Mouse (Mus musculus): Measurements from ENCODE around the gene Rbm5.

Gene Rbm5

DNA sequence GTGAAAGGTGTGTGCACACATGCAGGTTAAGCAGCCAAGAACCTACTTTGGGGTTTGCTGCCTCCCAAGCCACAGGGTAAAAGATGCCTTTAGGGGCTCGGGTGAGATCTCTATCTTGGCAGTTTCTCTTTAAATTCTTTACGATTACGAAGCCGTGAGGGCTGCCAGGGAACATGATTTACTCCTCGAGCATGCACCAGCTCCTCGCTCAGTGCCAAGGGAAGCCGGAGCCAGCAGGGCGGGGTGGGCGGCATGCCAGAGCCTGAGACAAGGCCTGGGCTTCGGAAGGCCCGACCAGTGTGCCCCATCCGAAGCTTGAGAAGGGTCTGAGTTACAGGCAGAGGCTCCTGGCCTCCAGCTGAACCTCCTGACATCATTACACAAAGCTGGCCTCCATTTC lies 69.2 kb downstream of the Rbm5 start:
- DNase-seq (ENCODE audit: low read depth, low spot score): peak; percentile 96

DNA sequence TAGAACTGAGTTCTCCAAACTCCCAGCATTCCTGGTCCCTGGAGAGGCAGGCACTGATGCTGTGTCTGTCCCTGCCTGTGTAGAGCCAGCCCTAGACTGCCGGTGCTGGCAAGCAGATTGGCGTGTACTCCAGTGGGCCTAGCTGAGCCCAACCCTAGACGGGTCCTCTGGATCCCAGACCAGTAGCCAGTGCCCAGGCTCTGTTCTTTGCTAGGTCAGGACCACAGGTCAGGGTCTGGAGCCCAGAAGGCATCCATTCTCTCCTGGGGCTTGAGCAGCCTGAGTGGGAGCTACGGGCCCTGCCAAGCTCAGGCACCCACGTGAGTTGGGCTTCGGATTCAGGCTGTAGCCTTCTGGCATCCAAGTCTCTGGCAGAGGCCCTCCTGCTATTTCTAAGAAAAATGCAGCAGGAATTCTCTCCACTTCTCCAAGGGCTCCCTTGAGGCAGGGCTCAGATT lies 70.7 kb downstream of the Rbm5 start:
- DNase-seq (ENCODE audit: low read depth, low spot score): peak; percentile 78

DNA sequence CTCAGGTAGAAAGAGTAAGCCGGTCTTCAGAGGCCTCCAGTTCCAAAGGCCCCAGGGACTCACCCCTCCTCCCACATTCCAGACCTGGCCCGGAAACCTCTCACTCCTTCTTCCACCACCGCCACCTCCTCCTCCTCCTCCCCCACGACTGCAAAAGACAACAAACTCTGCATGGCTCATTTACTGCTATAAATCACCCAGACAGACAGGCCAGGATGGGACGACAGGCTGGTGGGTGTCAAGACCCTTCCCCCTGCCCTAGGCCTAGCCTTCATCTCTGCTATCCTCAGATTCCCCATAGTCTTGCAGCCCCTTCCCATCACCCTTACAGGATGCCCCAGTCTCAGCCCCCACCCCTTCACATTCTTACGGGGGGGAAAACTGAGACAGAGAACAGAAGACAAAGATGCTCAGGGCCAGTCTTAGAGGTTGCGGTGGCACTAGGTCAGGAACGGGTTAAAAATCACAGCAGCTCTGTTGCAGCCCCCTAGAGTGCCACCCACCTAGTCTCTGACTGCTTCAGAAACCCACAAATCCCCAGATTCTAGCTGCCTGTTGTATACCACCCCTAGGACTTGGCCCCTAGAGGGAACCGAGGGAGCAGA lies 71.3 kb downstream of the Rbm5 start:
- DNase-seq (ENCODE audit: low read depth, low spot score): peak; percentile 36

DNA sequence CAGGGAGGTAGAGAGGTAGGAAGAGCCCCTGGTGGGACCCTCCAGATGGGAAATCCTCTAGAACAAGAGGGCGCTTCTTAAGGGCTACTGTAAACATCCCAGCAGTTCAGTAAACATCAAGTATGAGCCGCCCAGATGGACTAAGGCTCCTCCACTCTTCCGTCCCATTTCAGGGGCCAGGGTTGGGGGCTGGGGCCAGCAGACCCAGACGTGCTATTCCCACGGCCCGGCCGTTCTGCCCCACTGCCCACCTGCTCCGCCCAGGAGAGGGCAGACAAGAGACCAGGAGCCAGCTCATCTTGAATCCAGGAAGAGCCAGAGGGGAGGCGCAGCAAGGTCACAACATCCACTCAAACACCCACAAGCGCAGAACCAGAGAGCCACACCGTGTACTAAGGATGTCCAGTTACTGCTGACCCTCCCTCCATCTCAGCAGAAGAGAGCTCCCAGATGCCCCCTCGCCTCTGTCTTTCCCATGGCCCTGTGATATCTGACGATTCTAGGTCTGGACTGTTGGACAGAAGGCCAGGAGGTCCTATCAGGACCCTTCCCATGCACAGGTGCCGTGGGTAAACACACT lies 72.1 kb downstream of the Rbm5 start:
- no peak for DNase-seq (ENCODE audit: low read depth, low spot score)

DNA sequence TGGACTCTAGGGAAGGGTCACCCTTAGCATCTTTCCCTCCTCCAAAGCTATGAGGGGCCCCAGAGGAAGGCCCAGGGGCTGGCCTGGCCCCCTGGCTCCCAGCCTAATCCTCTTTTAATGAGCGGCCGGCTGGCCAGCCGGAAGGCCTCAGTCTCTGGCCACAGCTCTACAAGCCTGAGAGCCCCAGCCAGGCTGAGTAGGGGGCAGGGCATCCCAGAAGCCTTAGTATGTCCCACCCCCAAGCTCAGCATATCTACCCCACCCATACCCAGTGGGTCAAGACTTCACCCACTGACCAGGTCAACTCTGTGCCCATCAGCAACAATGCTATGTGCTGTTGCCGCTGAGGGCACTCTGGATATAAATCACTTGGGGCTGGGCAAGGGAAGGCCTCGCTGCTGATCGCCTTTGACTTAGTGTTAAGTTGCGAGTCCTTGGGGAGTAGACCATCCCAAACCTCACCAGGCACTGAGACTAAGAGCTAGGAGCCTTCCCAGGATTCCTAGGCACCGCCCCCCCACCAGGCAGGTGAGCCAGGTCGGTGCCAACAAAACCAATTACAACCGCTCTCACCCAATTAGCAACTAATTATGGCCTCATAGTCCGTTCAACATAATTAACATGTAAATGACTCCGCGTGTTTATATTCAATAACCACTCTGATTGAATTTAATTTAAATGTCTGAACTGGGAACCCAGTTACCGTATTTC lies 72.8 kb downstream of the Rbm5 start:
- no peak for DNase-seq (ENCODE audit: low read depth, low spot score)

DNA sequence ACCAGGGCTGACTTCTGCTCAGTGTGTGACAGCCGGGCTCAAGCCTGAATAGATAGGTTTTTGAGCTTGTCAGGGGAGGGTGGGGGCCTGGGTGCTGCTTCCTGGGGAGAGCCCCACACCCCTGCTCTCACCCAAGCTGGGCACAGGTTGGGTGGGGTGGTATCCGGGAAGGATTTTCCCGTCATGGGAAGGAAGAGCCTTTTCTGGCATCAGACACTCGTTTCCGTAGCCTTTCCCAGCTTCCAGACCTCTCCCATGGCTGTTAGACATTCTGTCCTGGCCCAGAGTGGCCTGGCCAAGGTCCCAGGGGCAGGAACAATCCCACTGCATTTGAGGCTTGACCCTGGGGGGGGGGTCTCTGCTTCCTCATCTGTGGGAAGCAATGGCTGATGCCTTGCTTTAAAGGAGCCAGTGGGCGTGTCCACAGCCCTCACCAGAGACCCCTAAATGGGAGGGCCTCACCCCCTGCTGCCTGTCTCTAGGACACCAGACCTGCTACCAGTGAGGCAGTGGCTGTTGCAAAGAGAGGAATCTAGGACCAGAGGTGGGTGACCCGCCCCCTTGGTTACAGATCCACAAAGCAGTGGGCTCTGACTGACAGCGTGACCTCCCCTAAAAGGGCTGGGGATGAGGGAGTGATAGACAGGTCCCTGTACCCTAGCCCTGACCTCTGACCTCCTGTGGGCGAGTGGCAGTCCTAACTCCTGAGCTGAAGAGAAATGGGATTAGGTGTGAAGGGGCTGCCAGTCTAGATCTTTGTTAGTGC lies 73.8 kb downstream of the Rbm5 start:
- DNase-seq (ENCODE audit: low read depth, low spot score): no peak

DNA sequence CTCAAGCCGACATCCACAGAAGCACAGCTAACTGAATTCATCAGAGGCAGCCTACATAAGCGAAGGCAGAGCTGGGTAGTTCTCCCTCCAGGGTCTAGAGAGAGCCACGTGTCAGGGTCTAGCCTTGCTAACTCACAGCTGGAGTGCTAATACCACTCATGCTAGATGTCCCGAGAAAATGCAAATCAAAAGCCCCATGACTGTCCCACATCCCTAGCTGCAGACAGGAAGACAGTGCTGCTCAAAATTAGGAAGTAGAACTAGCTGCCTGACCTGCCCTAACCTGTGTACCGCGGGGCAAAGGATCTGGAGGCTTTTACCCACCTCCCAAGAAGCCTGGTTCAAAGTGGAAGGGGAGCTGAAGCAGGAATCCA lies 74.7 kb downstream of the Rbm5 start:
- DNase-seq (ENCODE audit: low read depth, low spot score): no peak

DNA sequence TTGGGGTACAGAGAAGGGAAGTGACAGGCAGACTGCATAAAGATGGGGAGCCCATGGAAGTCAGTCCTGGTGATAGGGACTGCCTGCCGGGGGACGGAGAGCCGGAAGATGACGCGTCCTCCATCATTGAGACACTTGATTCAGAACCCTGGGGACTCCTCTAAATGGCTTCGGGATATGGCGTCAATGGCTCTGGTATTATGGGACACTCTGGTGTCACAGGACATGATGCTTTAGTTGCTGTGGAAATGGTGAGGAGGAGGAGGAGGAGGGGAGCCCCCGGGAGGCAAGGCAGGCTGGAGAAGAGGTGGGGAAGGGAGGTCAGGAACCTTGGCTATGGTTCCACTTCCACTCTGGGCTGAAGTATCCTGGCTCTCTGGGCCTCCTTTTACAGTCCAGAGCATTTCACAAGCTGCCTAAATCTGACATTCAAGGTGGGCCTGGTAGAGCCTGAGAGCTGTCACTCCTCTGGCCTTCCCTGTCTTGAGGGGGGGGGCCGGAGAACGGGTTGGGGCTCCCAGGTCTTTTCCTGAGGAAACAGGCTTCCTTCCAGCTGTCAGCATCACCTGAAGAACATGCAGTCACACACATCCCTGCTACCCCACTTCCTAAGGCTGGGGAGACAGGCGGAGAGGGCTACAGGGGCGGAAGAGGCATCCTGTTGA lies 75.2 kb downstream of the Rbm5 start:
- no peak for DNase-seq (ENCODE audit: low read depth, low spot score)

DNA sequence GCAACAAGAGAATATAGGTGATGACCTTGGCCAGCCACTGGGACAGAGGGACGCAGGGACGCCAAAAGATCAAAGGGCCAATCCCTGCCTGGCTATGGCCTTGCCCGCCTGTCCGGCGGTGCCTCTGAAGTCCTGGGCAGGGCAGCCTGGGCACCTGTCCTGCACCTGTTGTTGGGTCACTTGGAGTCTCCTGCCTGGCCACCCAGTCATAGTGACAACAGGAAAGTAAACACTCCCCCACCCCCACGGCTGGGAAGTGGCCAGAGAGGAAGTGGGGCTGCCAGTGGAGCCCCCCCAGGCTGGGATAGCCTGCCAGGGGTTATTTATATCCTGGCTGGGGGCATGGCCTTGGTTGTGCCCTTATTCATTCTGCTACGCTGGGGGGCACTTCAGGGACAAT lies 76.2 kb downstream of the Rbm5 start:
- no peak for DNase-seq (ENCODE audit: low read depth, low spot score)

DNA sequence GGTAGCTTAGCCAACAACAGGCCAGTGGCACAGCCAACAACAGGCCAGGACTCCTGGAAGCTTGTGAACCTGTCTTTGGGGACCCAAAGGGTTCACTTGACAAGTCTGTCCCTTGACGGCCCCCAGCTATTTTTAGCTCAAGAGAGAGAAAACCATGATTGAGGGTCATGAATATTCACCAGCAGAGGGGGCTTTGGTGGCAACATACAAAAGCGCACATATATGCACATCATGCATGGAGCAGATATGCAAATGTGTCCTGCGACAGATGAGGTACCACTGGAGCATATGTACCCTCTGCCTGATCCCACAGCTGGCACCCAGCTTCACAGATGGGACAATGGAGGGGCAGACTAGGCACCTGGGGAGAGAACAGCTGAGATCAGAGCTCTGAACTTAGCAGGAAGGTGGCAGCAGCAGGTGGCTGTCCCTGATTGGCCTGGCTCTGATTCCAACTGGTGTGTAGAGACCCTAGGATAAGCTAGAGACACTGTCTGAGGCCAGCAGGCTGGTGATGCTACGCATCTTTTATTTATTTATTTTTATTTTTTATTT lies 77.3 kb downstream of the Rbm5 start:
- DNase-seq (ENCODE audit: low read depth, low spot score): no peak

DNA sequence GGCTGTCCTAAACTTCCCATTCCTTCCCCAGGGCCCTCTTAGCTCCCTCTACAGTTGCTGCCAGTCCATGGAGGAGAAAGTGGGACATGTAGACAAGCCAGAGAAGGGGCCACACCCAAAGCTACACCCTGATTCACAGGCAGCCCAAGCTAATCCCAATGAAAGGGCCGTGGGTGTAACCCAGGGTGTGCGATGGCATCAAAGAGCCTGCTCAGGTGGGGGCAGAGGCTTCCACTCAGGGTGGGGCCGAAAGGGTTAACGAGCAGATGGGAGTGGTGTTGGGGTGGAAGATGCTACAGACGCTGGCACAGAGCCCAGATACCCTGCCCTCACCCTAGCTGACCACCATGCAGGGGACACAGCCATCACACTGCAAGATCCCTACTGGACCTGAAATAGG lies 78.0 kb downstream of the Rbm5 start:
- DNase-seq (ENCODE audit: low read depth, low spot score): no peak

DNA sequence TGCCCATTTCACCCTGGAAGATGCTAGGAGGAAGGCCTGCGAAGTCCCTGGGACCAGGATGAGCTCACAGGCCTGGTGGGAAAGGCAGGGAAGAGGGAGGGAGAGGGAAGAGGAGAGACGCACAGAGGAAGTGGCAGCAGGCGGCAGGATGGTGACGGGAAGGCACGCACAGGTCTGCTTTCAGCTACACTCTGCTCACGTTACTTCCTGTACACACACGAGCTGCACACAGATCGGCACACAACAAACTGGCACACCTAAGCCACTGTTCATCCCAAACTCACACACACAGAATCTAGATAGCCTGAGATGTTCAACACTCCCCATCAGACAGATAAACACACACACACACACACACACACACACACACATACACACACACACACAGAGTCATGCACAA lies 80.4 kb downstream of the Rbm5 start:
- no peak for DNase-seq (ENCODE audit: low read depth, low spot score)

All from 3T3-L1 (cell line).